Mouse (Mus musculus) hindbrain, embryonic 15.5 days (tissue): ENCODE measurements at regions not wholly inside any gene's neighbourhood (a gene's known extent, or its start where the extent isn't known, plus 50 kb on each side); places are given as distances from the start of the nearest gene placed in this dataset.

Source experiments
- ATAC-seq: fragments of 200-750 bp; cut with Nextera tagmentation; 2 replicates; pipeline ENCODE4 v1.8.0; 2017; ENCODE audit warnings: low read depth, moderate number of reproducible peaks, moderate TSS enrichment; ENCODE audit not compliant: low FRiP score
- H3K27ac ChIP-seq: fragments of 300-500 bp; sonication (generic); replicated peaks from 2 replicates; pipeline ENCODE4 v1.5.1; 2015; ENCODE audit warnings: mild to moderate bottlenecking, inconsistent platforms
- H3K27me3 ChIP-seq: fragments of 300-500 bp; sonication (generic); 2 replicates; pipeline ENCODE4 v1.6.1; 2015; ENCODE audit warnings: control low read depth, inconsistent platforms
- H3K36me3 ChIP-seq: fragments of 300-500 bp; sonication (generic); 2 replicates; pipeline ENCODE4 v1.6.1; 2015; ENCODE audit warnings: control low read depth, inconsistent platforms
- H3K4me1 ChIP-seq: fragments of 300-500 bp; sonication (generic); replicated peaks from 2 replicates; pipeline ENCODE4 v1.6.1; 2015; ENCODE audit warnings: control low read depth, inconsistent platforms
- H3K4me2 ChIP-seq: fragments of 300-500 bp; sonication (generic); 2 replicates; pipeline ENCODE4 v1.6.1; 2015; ENCODE audit warnings: moderate library complexity, mild to moderate bottlenecking, inconsistent platforms
- H3K4me3 ChIP-seq: fragments of 300-500 bp; sonication (generic); 2 replicates; pipeline ENCODE4 v1.5.1; 2015; ENCODE audit warnings: mild to moderate bottlenecking, inconsistent platforms
- H3K9ac ChIP-seq: fragments of 300-500 bp; sonication (generic); 2 replicates; pipeline ENCODE4 v1.6.1; 2015; ENCODE audit warnings: inconsistent platforms
- H3K9me3 ChIP-seq: fragments of 300-500 bp; sonication (generic); 2 replicates; pipeline ENCODE4 v1.6.1; 2016; ENCODE audit warnings: control low read depth, inconsistent platforms
- whole genome bisulfite sequencing: fragments of 180-500 bp; shearing (Covaris S2); methylation state at CpG from one replicate; pipeline ENCODE4 v1.1.7; 2015; 5-methylcytosine and 5-hydroxymethylcytosine counted together

DNA sequence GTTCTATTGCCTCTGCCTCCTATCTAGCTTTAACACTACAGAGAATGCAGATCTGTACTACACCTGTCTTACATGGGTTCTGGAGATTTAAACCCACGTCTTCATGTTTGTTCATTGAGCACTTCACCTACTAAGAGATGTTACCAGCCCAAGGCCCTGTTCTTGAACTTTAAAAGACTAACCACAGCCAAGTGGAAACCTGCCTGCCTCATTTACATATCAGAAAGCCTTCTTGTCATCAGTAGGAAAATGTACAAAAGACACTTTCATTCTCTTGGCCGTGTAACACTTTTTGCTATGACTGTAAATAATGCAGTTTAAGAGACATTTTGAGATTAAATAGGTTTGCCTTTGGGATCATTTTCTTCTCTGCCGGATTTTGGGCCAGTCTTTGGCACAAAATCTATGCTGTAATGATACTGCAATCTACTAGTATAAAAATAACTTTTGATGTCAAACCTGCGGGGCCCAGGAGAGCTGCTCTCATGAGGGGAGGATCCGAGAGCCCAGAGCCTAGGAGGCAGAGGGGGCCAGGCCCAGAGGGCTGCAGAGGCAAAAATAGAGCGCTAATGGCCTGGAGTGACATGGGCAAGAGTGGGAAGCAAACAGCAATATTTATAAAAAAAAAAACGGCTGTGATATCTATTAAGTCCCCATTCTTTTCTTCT is 318.4 kb upstream of the Myo3a start:
- H3K9ac ChIP-seq, result no peak overlapping the region
- no peak for ATAC-seq
- no peaks in the 10 kb centered on the region for H3K9me3 ChIP-seq
- 75% methylated on average over 7 of the region's 7 CpGs for WGBS
- H3K27ac ChIP-seq, result no peak overlapping the region
- H3K27me3 ChIP-seq, result no peaks in the 10 kb centered on the region
- H3K4me2 ChIP-seq, result peak overlapping the region; percentile 50
- H3K36me3 ChIP-seq, result no peaks in the 10 kb centered on the region
- no peak overlapping the region for H3K4me3 ChIP-seq
- no peaks in the 10 kb centered on the region for H3K4me1 ChIP-seq

DNA sequence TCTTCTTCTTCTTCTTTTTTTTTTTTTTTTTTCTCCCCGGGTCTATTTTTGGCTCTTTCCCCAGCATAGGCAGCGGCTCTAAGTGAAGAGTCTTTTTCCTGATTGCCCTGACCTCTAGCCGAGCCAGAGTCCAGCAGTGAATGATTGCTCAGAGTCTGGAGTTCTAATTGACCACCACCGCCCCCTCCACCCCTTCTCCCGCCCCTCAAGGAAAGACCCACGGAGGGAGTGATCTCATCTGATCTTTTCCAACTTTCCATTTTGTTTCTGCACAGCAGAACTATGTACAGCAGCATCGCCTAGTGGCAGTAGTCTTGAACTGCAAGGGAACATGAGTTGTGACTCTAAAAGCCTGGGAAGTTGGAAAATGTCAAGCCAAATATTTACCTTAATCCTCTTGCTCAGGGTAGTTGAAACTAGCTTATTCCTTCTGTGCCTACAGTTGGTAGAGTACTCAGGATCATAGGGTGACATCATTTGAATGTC is 317.8 kb upstream of the Myo3a start:
- H3K9me3 ChIP-seq, result no peaks in the 10 kb centered on the region
- H3K27me3 ChIP-seq, result no peaks in the 10 kb centered on the region
- no peak overlapping the region for H3K9ac ChIP-seq
- peak; percentile 66 for ATAC-seq
- H3K4me3 ChIP-seq, result peak overlapping the region; percentile 15; the same call in 1 of the 2 replicates
- peak overlapping the region; percentile 50 for H3K4me2 ChIP-seq
- WGBS, result 14% methylated on average over 7 of the region's 7 CpGs
- H3K36me3 ChIP-seq, result no peaks in the 10 kb centered on the region
- no peaks in the 10 kb centered on the region for H3K4me1 ChIP-seq
- H3K27ac ChIP-seq, result no peak overlapping the region

GRCm38 (mm10) chr2:21917804-21918690 is 309.3 kb upstream of the Myo3a start:
- Histone ChIP-seq H3K36me3 (no peaks in the 10 kb centered on the region), H3K9ac (peak overlapping the region; percentile 53), H3K4me2 (peak overlapping the region; percentile 72), H3K9me3 (no peaks in the 10 kb centered on the region), H3K27me3 (no peaks in the 10 kb centered on the region), H3K27ac (peak overlapping the region; percentile 99), H3K4me3 (peak overlapping the region; percentile 40), H3K4me1 (peaks cover 21% of the 10 kb centered on the region)
- ATAC-seq, result peak; percentile 96
- 4% methylated on average over 16 of the region's 16 CpGs for WGBS

- Histone ChIP-seq H3K27me3 (no peaks in the 10 kb centered on the region), H3K4me1 (peaks cover 21% of the 10 kb centered on the region), H3K9ac (no peak overlapping the region; the same call in 1 of the 2 replicates), H3K4me3 (no peak overlapping the region), H3K4me2 (peak overlapping the region; percentile 72), H3K36me3 (no peaks in the 10 kb centered on the region), H3K27ac (peak overlapping the region; percentile 99), H3K9me3 (no peaks in the 10 kb centered on the region)
- WGBS, result 16% methylated on average over 2 of the region's 2 CpGs
- no peak for ATAC-seq
Measured at GRCm38 (mm10) chr2:21919091-21919490, 308.2 kb upstream of the Myo3a start.

DNA sequence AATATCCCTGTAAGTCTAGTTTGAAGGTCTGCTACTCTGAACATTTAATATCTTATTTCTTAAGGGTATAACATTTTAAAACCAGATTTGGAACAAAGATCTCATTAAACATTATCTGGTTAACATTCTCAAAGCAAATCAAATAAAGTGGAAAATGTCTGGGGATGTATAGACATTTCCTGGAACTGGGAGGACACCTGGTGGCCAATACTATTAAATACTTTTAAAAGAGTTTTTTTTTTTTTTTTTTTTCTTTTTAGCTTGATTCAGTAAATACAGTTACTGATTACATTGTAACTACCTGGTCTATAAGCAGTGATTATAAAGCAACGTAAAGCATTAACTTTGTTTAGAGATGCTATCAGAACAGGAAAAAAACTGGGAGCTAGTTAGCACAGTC is 299.6 kb upstream of the Myo3a start:
- no peak overlapping the region for H3K4me3 ChIP-seq
- H3K27me3 ChIP-seq, result no peaks in the 10 kb centered on the region
- WGBS, result 47% methylated on average over 1 of the region's 1 CpGs
- H3K4me2 ChIP-seq, result no peak overlapping the region
- no peak overlapping the region for H3K27ac ChIP-seq
- no peaks in the 10 kb centered on the region for H3K4me1 ChIP-seq
- ATAC-seq, result no peak
- H3K36me3 ChIP-seq, result no peaks in the 10 kb centered on the region
- H3K9me3 ChIP-seq, result no peaks in the 10 kb centered on the region
- no peak overlapping the region for H3K9ac ChIP-seq

GRCm38 (mm10) chr2:21939993-21940392 is 287.3 kb upstream of the Myo3a start:
- Histone ChIP-seq H3K9ac (no peak overlapping the region), H3K4me3 (no peak overlapping the region), H3K4me2 (no peak overlapping the region), H3K9me3 (no peaks in the 10 kb centered on the region), H3K36me3 (no peaks in the 10 kb centered on the region), H3K27me3 (no peaks in the 10 kb centered on the region), H3K27ac (no peak overlapping the region), H3K4me1 (no peaks in the 10 kb centered on the region)
- ATAC-seq, result no peak
- 93% methylated on average over 3 of the region's 3 CpGs for WGBS

GRCm38 (mm10) chr2:21940797-21941487 is 286.4 kb upstream of the Myo3a start:
- Histone ChIP-seq H3K4me3 (no peak overlapping the region), H3K36me3 (no peaks in the 10 kb centered on the region), H3K9me3 (no peaks in the 10 kb centered on the region), H3K4me1 (no peaks in the 10 kb centered on the region), H3K4me2 (no peak overlapping the region), H3K27ac (no peak overlapping the region), H3K9ac (no peak overlapping the region), H3K27me3 (no peaks in the 10 kb centered on the region)
- WGBS, result 48% methylated on average over 4 of the region's 4 CpGs
- ATAC-seq, result peak; percentile 72; the same call in 1 of the 2 replicates

- no peaks in the 10 kb centered on the region for H3K27me3 ChIP-seq
- no peaks in the 10 kb centered on the region for H3K36me3 ChIP-seq
- H3K4me2 ChIP-seq, result no peak overlapping the region
- H3K9ac ChIP-seq, result no peak overlapping the region
- H3K4me3 ChIP-seq, result no peak overlapping the region
- no peaks in the 10 kb centered on the region for H3K9me3 ChIP-seq
- ATAC-seq, result peak; percentile 57; the same call in 1 of the 2 replicates
- H3K27ac ChIP-seq, result no peak overlapping the region
- H3K4me1 ChIP-seq, result no peaks in the 10 kb centered on the region
- WGBS, result 83% methylated on average over 2 of the region's 2 CpGs
Measured at GRCm38 (mm10) chr2:21941488-21942000, 285.8 kb upstream of the Myo3a start.

DNA sequence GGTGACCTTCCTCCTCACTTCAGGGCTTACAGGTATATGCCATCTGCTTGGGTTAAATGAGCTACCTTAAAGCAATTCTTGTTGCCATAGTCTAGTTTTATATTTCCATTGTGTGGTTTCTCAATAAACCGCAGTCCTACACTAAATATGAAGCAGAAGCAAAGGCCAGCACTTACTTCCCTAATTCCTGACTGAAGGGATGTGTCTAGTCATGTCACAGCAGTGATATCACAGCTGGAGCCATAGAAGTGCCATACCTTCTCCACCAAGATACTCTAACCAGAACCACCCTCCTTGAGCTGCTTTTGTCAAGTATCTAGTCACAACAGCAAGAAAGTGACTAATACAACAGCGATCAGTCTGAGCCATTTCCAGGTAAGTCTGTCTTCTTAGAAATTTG is 283.6 kb upstream of the Myo3a start:
- Histone ChIP-seq H3K36me3 (no peaks in the 10 kb centered on the region), H3K27ac (no peak overlapping the region), H3K4me3 (no peak overlapping the region), H3K9me3 (no peaks in the 10 kb centered on the region), H3K9ac (no peak overlapping the region), H3K4me1 (no peaks in the 10 kb centered on the region), H3K4me2 (no peak overlapping the region), H3K27me3 (no peaks in the 10 kb centered on the region)
- WGBS, result 91% methylated on average over 2 of the region's 2 CpGs
- no peak for ATAC-seq

DNA sequence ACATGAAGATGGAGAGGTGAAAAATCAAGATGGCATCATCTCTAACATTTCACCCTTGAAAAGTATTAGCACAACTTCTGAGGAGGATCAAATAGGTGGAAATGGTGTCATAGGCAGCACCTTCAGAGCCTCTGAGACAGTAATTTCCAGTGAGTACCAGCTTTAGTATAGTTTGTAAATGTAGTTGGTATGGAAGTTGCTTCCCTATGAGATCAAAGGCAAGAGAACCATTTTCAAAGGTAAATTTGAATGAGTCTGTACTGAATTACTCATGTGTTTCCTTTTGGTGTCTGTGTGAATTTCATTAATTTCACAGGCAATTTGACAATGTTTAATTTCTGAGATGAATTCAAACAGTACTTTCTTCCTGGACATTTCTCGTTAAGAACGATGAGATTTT is 280.8 kb upstream of the Myo3a start:
- H3K27me3 ChIP-seq, result no peaks in the 10 kb centered on the region
- H3K4me3 ChIP-seq, result no peak overlapping the region
- H3K9me3 ChIP-seq, result no peaks in the 10 kb centered on the region
- no peak overlapping the region for H3K9ac ChIP-seq
- no peaks in the 10 kb centered on the region for H3K4me1 ChIP-seq
- H3K27ac ChIP-seq, result no peak overlapping the region
- ATAC-seq, result no peak
- no peak overlapping the region for H3K4me2 ChIP-seq
- WGBS, result 71% methylated on average over 2 of the region's 2 CpGs
- no peaks in the 10 kb centered on the region for H3K36me3 ChIP-seq

GRCm38 (mm10) chr2:21951279-21951678 is 276.0 kb upstream of the Myo3a start:
- H3K4me1 ChIP-seq, result peaks cover 2% of the 10 kb centered on the region
- H3K27ac ChIP-seq, result no peak overlapping the region
- H3K4me3 ChIP-seq, result no peak overlapping the region
- ATAC-seq, result no peak
- 83% methylated on average over 3 of the region's 3 CpGs for WGBS
- no peaks in the 10 kb centered on the region for H3K36me3 ChIP-seq
- no peaks in the 10 kb centered on the region for H3K27me3 ChIP-seq
- H3K9ac ChIP-seq, result no peak overlapping the region
- no peak overlapping the region for H3K4me2 ChIP-seq
- H3K9me3 ChIP-seq, result no peaks in the 10 kb centered on the region
